Mouse (Mus musculus) cortical plate, adult 2 months (tissue): Measurements from ENCODE around the gene Rasip1. TPM values are rescaled to one million over a fixed set of nuclear protein-coding genes. Genes with fewer than 3 reads are reported as not detected.

Experiments used
- H3K27ac ChIP-seq: fragments of 200-500 bp; 2 replicates; pipeline ENCODE4 v1.5.1; 2012; ENCODE audit warnings: low read length, control low read depth, inconsistent platforms; ENCODE audit not compliant: insufficient read depth
- H3K4me1 ChIP-seq: fragments of 200-500 bp; 2 replicates; pipeline ENCODE4 v1.6.1; 2011; ENCODE audit warnings: low read length; ENCODE audit not compliant: control insufficient read depth, insufficient read depth
- H3K4me3 ChIP-seq: fragments of 200-500 bp; 2 replicates; pipeline ENCODE4 v1.5.1; 2011; ENCODE audit warnings: mild to moderate bottlenecking, low read length, control low read depth; ENCODE audit not compliant: insufficient read depth
- CTCF ChIP-seq: fragments of 200-500 bp; IDR thresholded peaks from 2 replicates; pipeline ENCODE4 v1.5.1; 2011; ENCODE audit warnings: mild to moderate bottlenecking, control low read depth, low read length; ENCODE audit not compliant: insufficient read depth; ENCODE audit errors: extremely low read depth
- POLR2A ChIP-seq: fragments of 200-500 bp; IDR thresholded peaks from 2 replicates; pipeline ENCODE4 v1.6.1; 2011; ENCODE audit warnings: mild to moderate bottlenecking, low read length, control low read depth; ENCODE audit not compliant: insufficient read depth; ENCODE audit errors: extremely low read depth
- polyA plus RNA-seq: library from polyadenylated mRNA; depleted of rRNA; stranded (reverse); fragments of >200 nt; gene quantifications from 2 replicates; pipeline ENCODE4 v1.2.3, GENCODE M21; 2012; rRNA removed

Rasip1 gene
- polyA plus RNA-seq, 1 experiment: 6.9 TPM

- no peak for TF ChIP-seq CTCF
- TF ChIP-seq POLR2A: no peak
- H3K27ac ChIP-seq: no peak overlapping the region
- no peak overlapping the region for H3K4me3 ChIP-seq
- H3K4me1 ChIP-seq: no peaks in the 10 kb centered on the region
Observed at GRCm38 (mm10) chr7:45681046-45681736, 53.9 kb downstream of the Rasip1 start.

- Histone ChIP-seq H3K27ac (0 out of 2 replicates have a peak overlapping the region, but pooled peaks have one; percentile 13), H3K4me3 (no peak overlapping the region), H3K4me1 (no peaks in the 10 kb centered on the region)
- TF ChIP-seq POLR2A: peak; percentile 47; the same call in 1 of the 2 replicates
- peak; percentile 99 for TF ChIP-seq CTCF
Observed at GRCm38 (mm10) chr7:45682144-45683126, 55.1 kb downstream of the Rasip1 start.

GRCm38 (mm10) chr7:45683396-45684050, 56.2 kb downstream of the Rasip1 start, which contains the start of gene Ntn5:
Gene Ntn5, plus strand, starts transcription at chr7:45684022.
- Histone ChIP-seq H3K4me3 (no peak within 1 kb of the TSS), H3K27ac (no peak within 1 kb of the TSS), H3K4me1 (no peaks in the 10 kb centered on the region)
- TF ChIP-seq POLR2A: no peak

GRCm38 (mm10) chr7:45685811-45686210, 58.5 kb downstream of the Rasip1 start:
- Histone ChIP-seq H3K4me3 (no peak overlapping the region), H3K27ac (no peak overlapping the region), H3K4me1 (peaks cover 1% of the 10 kb centered on the region; the same call in 1 of the 2 replicates)
- no peak for TF ChIP-seq CTCF
- TF ChIP-seq POLR2A: no peak

- Histone ChIP-seq H3K4me3 (no peak overlapping the region), H3K27ac (no peak overlapping the region), H3K4me1 (peaks cover 1% of the 10 kb centered on the region; the same call in 1 of the 2 replicates)
- TF ChIP-seq POLR2A: no peak
- no peak for TF ChIP-seq CTCF
Observed at GRCm38 (mm10) chr7:45686841-45687240, 59.6 kb downstream of the Rasip1 start.

Other genes starting within 250 kb of the Rasip1 start
- 720 and 793 TPM in 2 replicates for gene Snrnp70, start 231.7 kb upstream of the Rasip1 start, polyA plus RNA-seq
- not detected in 2 replicates for gene Kcna7, start 221.8 kb upstream of the Rasip1 start, polyA plus RNA-seq
- gene Ntf5, start 213.8 kb upstream of the Rasip1 start, polyA plus RNA-seq: 0.04 and 0.08 TPM in 2 replicates
- 0.17 TPM in 1 of 2 replicates, not detected in the other for gene Lhb, start 206.7 kb upstream of the Rasip1 start, polyA plus RNA-seq
- gene Gys1, start 192.6 kb upstream of the Rasip1 start, polyA plus RNA-seq: 25.7 and 26.4 TPM in 2 replicates
- gene Ruvbl2, start 189.4 kb upstream of the Rasip1 start, polyA plus RNA-seq: 41.7 and 47.4 TPM in 2 replicates
- gene Ftl1, start 167.6 kb upstream of the Rasip1 start, polyA plus RNA-seq: 588 and 637 TPM in 2 replicates
- 99.4 and 103 TPM in 2 replicates for gene Bax, start 160.6 kb upstream of the Rasip1 start, polyA plus RNA-seq
- gene Tulp2, start 145.6 kb upstream of the Rasip1 start, polyA plus RNA-seq: 0.11 and 0.13 TPM in 2 replicates
- 0.19 TPM in 1 of 2 replicates, not detected in the other for gene Gm45808, start 140.7 kb upstream of the Rasip1 start, polyA plus RNA-seq
- gene Dhdh, start 138.7 kb upstream of the Rasip1 start, polyA plus RNA-seq: 5.9 and 6.5 TPM in 2 replicates
- gene Nucb1, start 117.1 kb upstream of the Rasip1 start, polyA plus RNA-seq: 88.2 and 99.6 TPM in 2 replicates
- 19.4 and 20.0 TPM in 2 replicates for gene Ppp1r15a, start 101.2 kb upstream of the Rasip1 start, polyA plus RNA-seq
- 5.1 and 6.3 TPM in 2 replicates for gene Plekha4, start 101.2 kb upstream of the Rasip1 start, polyA plus RNA-seq
- 0.45 and 0.54 TPM in 2 replicates for gene Hsd17b14, start 72.6 kb upstream of the Rasip1 start, polyA plus RNA-seq
- gene Bcat2, start 57.3 kb upstream of the Rasip1 start, polyA plus RNA-seq: 26.1 and 26.5 TPM in 2 replicates
- gene Fgf21, start 12.0 kb upstream of the Rasip1 start, polyA plus RNA-seq: not detected in 2 replicates
- 0.09 and 0.15 TPM in 2 replicates for gene Fut1, start 10.2 kb upstream of the Rasip1 start, polyA plus RNA-seq
- gene Izumo1, start 5.7 kb upstream of the Rasip1 start, polyA plus RNA-seq: 0.09 and 0.13 TPM in 2 replicates
- 5.2 and 7.1 TPM in 2 replicates for gene Mamstr, start 12.5 kb downstream of the Rasip1 start, polyA plus RNA-seq
- gene Fut2, start 38.9 kb downstream of the Rasip1 start, polyA plus RNA-seq: 0.21 and 0.28 TPM in 2 replicates
- gene Ntn5, start 56.5 kb downstream of the Rasip1 start, polyA plus RNA-seq: 20.9 and 26.3 TPM in 2 replicates
- 6.6 and 8.0 TPM in 2 replicates for gene Sec1, start 66.9 kb downstream of the Rasip1 start, polyA plus RNA-seq
- gene Car11, start 72.4 kb downstream of the Rasip1 start, polyA plus RNA-seq: 351 and 377 TPM in 2 replicates
- 251 and 257 TPM in 2 replicates for gene Dbp, start 77.6 kb downstream of the Rasip1 start, polyA plus RNA-seq
- gene Rpl18, start 88.0 kb downstream of the Rasip1 start, polyA plus RNA-seq: 255 and 261 TPM in 2 replicates
- gene Sphk2, start 90.5 kb downstream of the Rasip1 start, polyA plus RNA-seq: 22.5 and 23.5 TPM in 2 replicates
- gene Fam83e, start 93.7 kb downstream of the Rasip1 start, polyA plus RNA-seq: 0.19 and 0.21 TPM in 2 replicates
- gene Spaca4, start 98.3 kb downstream of the Rasip1 start, polyA plus RNA-seq: not detected in 2 replicates
- 191 and 227 TPM in 2 replicates for gene Lmtk3, start 156.2 kb downstream of the Rasip1 start, polyA plus RNA-seq
- gene Sult2b1, start 157.2 kb downstream of the Rasip1 start, polyA plus RNA-seq: 26.6 and 29.3 TPM in 2 replicates
- 161 and 162 TPM in 2 replicates for gene Cyth2, start 187.1 kb downstream of the Rasip1 start, polyA plus RNA-seq
- 1.8 and 2.6 TPM in 2 replicates for gene Kcnj14, start 197.3 kb downstream of the Rasip1 start, polyA plus RNA-seq
- gene Grwd1, start 203.5 kb downstream of the Rasip1 start, polyA plus RNA-seq: 15.7 and 17.5 TPM in 2 replicates
- gene Kdelr1, start 245.3 kb downstream of the Rasip1 start, polyA plus RNA-seq: 106 and 107 TPM in 2 replicates